Mouse (Mus musculus) liver, embryonic 14.5 days (tissue): ENCODE results near the gene Sbf2.

Source experiments
- CTCF ChIP-seq: IDR thresholded peaks from 2 replicates; pipeline ENCODE4 v1.5.1; 2016; ENCODE audit warnings: antibody characterized with exemption, low read depth, control low read depth
- EP300 ChIP-seq: IDR thresholded peaks from 2 replicates; pipeline ENCODE4 v1.6.1; 2016; ENCODE audit warnings: antibody characterized with exemption, low read depth

- TF ChIP-seq EP300 (no peak), CTCF (no peak)
Measured at GRCm38 (mm10) chr7:110470987-110471386, 143.7 kb downstream of the Sbf2 start.
